Comparison of ENCODE assay signal across 8 mouse cellular contexts in the genomic region with DNA sequence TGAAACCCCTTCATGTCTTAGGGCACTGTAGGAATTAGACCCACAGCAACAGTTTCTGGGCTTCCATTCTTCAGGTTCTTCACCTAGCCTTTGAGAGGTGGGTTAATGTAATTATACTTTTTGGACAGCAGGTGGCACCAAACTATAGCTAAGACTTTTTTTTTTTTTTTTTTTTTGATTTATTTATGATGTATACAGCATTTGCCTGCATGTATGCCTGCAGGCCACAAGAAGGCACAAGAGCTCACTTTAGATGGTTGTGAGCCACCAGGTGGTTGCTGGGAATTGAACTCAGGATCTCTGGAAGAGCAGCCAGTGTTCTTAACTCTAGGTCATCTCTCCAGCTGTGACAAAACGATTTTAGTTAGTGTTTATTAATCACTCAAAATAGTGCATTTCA. TPM values are rescaled to one million over a fixed set of nuclear protein-coding genes. Genes with fewer than 3 reads are reported as not detected.
DNase-seq lines count a peak whose midpoint lies in the region; ATAC-seq and TF ChIP-seq lines count a peak whose summit lies in the region.

No protein-coding gene starts in this region.

- H3K36me3 ChIP-seq in limb, embryonic 14.5 days (ENCODE audit: control insufficient read depth, insufficient read depth, low read length): no peaks in the 10 kb centered on the region
- H3K36me3 ChIP-seq in limb, embryonic 10.5 days: no peaks in the 10 kb centered on the region
- no peaks in the 10 kb centered on the region for H3K36me3 ChIP-seq in E14TG2a.4 (ENCODE audit: insufficient read depth, low read length)

- no peaks in the 10 kb centered on the region for H3K9me3 ChIP-seq in limb, embryonic 14.5 days (ENCODE audit: control insufficient read depth, low read length)
- no peaks in the 10 kb centered on the region for H3K9me3 ChIP-seq in limb, embryonic 10.5 days (replicated peaks)
- no peaks in the 10 kb centered on the region for H3K9me3 ChIP-seq in E14TG2a.4 (ENCODE audit: low read length)

- H3K4me1 ChIP-seq in limb, embryonic 14.5 days (ENCODE audit: control insufficient read depth, insufficient read depth, low read length): no peaks in the 10 kb centered on the region
- no peaks in the 10 kb centered on the region for H3K4me1 ChIP-seq in limb, embryonic 10.5 days
- no peaks in the 10 kb centered on the region for H3K4me1 ChIP-seq in E14TG2a.4 (replicated peaks; ENCODE audit: low read depth, low read length)

- H3K27ac ChIP-seq in limb, embryonic 14.5 days (replicated peaks; ENCODE audit: low read depth, low read length): no peak overlapping the region
- H3K27ac ChIP-seq in limb, embryonic 10.5 days: no peak overlapping the region

- peak; percentile 46 for TF ChIP-seq CTCF in E14TG2a.4 (conservative IDR thresholded peaks at IDR 0.05; ENCODE audit: low read length)

- H3K4me3 ChIP-seq in limb, embryonic 14.5 days (replicated peaks; ENCODE audit: low read length): no peak overlapping the region
- H3K4me3 ChIP-seq in limb, embryonic 10.5 days: no peak overlapping the region
- no peak overlapping the region for H3K4me3 ChIP-seq in E14TG2a.4 (replicated peaks; ENCODE audit: low read length)

- DNase-seq in limb, embryonic 14.5 days (ENCODE audit: low spot score): peak; percentile 36
- no peak for DNase-seq in limb, embryonic 10.5 days (ENCODE audit: low spot score)
- DNase-seq in brain, adult 2 months (ENCODE audit: low read depth, low spot score): peak; percentile 60
- no peak for DNase-seq in gastrocnemius, postnatal 10 days
- DNase-seq in adrenal gland, adult 2 months: no peak

- no peaks in the 10 kb centered on the region for H3K27me3 ChIP-seq in limb, embryonic 14.5 days (ENCODE audit: control insufficient read depth, insufficient read depth, low read length)
- no peaks in the 10 kb centered on the region for H3K27me3 ChIP-seq in limb, embryonic 10.5 days (ENCODE audit: low read depth, poor library complexity, severe bottlenecking)
- no peaks in the 10 kb centered on the region for H3K27me3 ChIP-seq in E14TG2a.4 (ENCODE audit: insufficient read depth, low read length)

- 92% methylated on average over 1 of the region's 1 CpGs for WGBS in limb, embryonic 14.5 days
- 82% methylated on average over 1 of the region's 1 CpGs for WGBS in limb, embryonic 10.5 days

- ATAC-seq in limb, embryonic 14.5 days (ENCODE audit: low FRiP score, low read depth): no peak
- peak; percentile 78 for ATAC-seq in megakaryocyte progenitor cell, adult 5-6 weeks (replicated peaks; ENCODE audit: poor library complexity)
- ATAC-seq in monocyte, adult 5-6 weeks (replicated peaks; ENCODE audit: insufficient number of reproducible peaks, low FRiP score, low TSS enrichment, poor library complexity, severe bottlenecking): no peak

- no peak for TF ChIP-seq POLR2A in limb, embryonic 14.5 days (IDR thresholded peaks at IDR 0.05; ENCODE audit: borderline replicate concordance, extremely low read depth, insufficient read depth, insufficient read length)

- no peak overlapping the region for H3K9ac ChIP-seq in limb, embryonic 14.5 days (ENCODE audit: low read depth, low read length, severe bottlenecking)

- no peak overlapping the region for H3K4me2 ChIP-seq in limb, embryonic 14.5 days (replicated peaks; ENCODE audit: low read depth, low read length, severe bottlenecking)

RNA-seq across cellular contexts. Expression of a gene that starts 11.9 kb away (rescaled TPM):
- not detected in 2 replicates for polyA plus RNA-seq in limb, embryonic 14.5 days (2012; rRNA removed)
- not detected in 2 replicates for polyA plus RNA-seq in limb, embryonic 14.5 days (2014; fragmentation: Nextera tagmentation; extraction: Ambion mirVana)
- polyA plus RNA-seq in limb, embryonic 10.5 days (2016; fragmentation: Nextera tagmentation; extraction: Ambion mirVana): not detected in 2 replicates
- not detected in 2 replicates for total RNA-seq in megakaryocyte progenitor cell, adult 5-6 weeks (2015)
- not detected in 2 replicates for total RNA-seq in megakaryocyte progenitor cell, adult 5-6 weeks (2017)
- total RNA-seq in monocyte, adult 5-6 weeks (2017): not detected in 3 replicates
- total RNA-seq in gastrocnemius, postnatal 10 days (2021): under 1 TPM in 1 of 2 experiments, not detected in 1; 0.14 TPM
- total RNA-seq in adrenal gland, adult 2 months (2021): not detected
- polyA plus RNA-seq in adrenal gland, adult 2 months (2012; rRNA removed): not detected in 2 replicates

RNA-seq across cellular contexts. Expression of a gene that starts 25.8 kb away (rescaled TPM):
- polyA plus RNA-seq in limb, embryonic 14.5 days (2012; rRNA removed): 0.35 and 0.44 TPM in 2 replicates
- polyA plus RNA-seq in limb, embryonic 14.5 days (2014; fragmentation: Nextera tagmentation; extraction: Ambion mirVana): 0.35 TPM in 1 of 2 replicates, not detected in the other
- polyA plus RNA-seq in limb, embryonic 10.5 days (2016; fragmentation: Nextera tagmentation; extraction: Ambion mirVana): 0.23 TPM in 1 of 2 replicates, not detected in the other
- not detected in 2 replicates for total RNA-seq in megakaryocyte progenitor cell, adult 5-6 weeks (2015)
- total RNA-seq in megakaryocyte progenitor cell, adult 5-6 weeks (2017): not detected in 2 replicates
- not detected in 3 replicates for total RNA-seq in monocyte, adult 5-6 weeks (2017)
- not detected for total RNA-seq in gastrocnemius, postnatal 10 days (2021)
- total RNA-seq in adrenal gland, adult 2 months (2021): not detected
- polyA plus RNA-seq in adrenal gland, adult 2 months (2012; rRNA removed): not detected in 2 replicates

RNA-seq across cellular contexts. Expression of a gene that starts 26.9 kb away (rescaled TPM):
- not detected in 2 replicates for polyA plus RNA-seq in limb, embryonic 14.5 days (2012; rRNA removed)
- polyA plus RNA-seq in limb, embryonic 14.5 days (2014; fragmentation: Nextera tagmentation; extraction: Ambion mirVana): not detected in 2 replicates
- not detected in 2 replicates for polyA plus RNA-seq in limb, embryonic 10.5 days (2016; fragmentation: Nextera tagmentation; extraction: Ambion mirVana)
- total RNA-seq in megakaryocyte progenitor cell, adult 5-6 weeks (2015): not detected in 2 replicates
- total RNA-seq in megakaryocyte progenitor cell, adult 5-6 weeks (2017): not detected in 2 replicates
- total RNA-seq in monocyte, adult 5-6 weeks (2017): not detected in 3 replicates
- not detected for total RNA-seq in gastrocnemius, postnatal 10 days (2021)
- not detected for total RNA-seq in adrenal gland, adult 2 months (2021)
- not detected in 2 replicates for polyA plus RNA-seq in adrenal gland, adult 2 months (2012; rRNA removed)

RNA-seq across cellular contexts. Expression of a gene that starts 40.0 kb away (rescaled TPM):
- not detected in 2 replicates for polyA plus RNA-seq in limb, embryonic 14.5 days (2012; rRNA removed)
- polyA plus RNA-seq in limb, embryonic 14.5 days (2014; fragmentation: Nextera tagmentation; extraction: Ambion mirVana): not detected in 2 replicates
- polyA plus RNA-seq in limb, embryonic 10.5 days (2016; fragmentation: Nextera tagmentation; extraction: Ambion mirVana): not detected in 2 replicates
- total RNA-seq in megakaryocyte progenitor cell, adult 5-6 weeks (2015): not detected in 2 replicates
- not detected in 2 replicates for total RNA-seq in megakaryocyte progenitor cell, adult 5-6 weeks (2017)
- total RNA-seq in monocyte, adult 5-6 weeks (2017): not detected in 3 replicates
- total RNA-seq in gastrocnemius, postnatal 10 days (2021): not detected
- total RNA-seq in adrenal gland, adult 2 months (2021): not detected
- not detected in 2 replicates for polyA plus RNA-seq in adrenal gland, adult 2 months (2012; rRNA removed)

Comparison
In these comparisons a context has a peak if more than half of its experiments do, and no peak if none do; other contexts are left out.
1. DNase-seq: peak in limb, embryonic 14.5 days (single experiment) and brain, adult 2 months (single experiment); none in limb, embryonic 10.5 days (single experiment), gastrocnemius, postnatal 10 days (single experiment) and adrenal gland, adult 2 months (single experiment).